Mouse (Mus musculus) brain, adult 2 months (tissue): ENCODE results near the gene Fer1l4.

Experiments used
- DNase-seq: peaks from one replicate; pipeline ENCODE4 v3.0.0; 2011; ENCODE audit warnings: low read depth, low spot score

Fer1l4 gene

GRCm38 (mm10) chr2:156007888-156008532, 44.7 kb downstream of the Fer1l4 start, which contains the start of the genes 6430550D23Rik and Ergic3:
Gene 6430550D23Rik (minus strand): TSS chr2:156007977.
Gene Ergic3 (plus strand): TSS chr2:156008045.
- peak; percentile 99 for DNase-seq

GRCm38 (mm10) chr2:156005393-156005792, 47.4 kb downstream of the Fer1l4 start:
- DNase-seq, result no peak

- peak; percentile 97 for DNase-seq
Observed at GRCm38 (mm10) chr2:155991863-155992321, 60.9 kb downstream of the Fer1l4 start.

GRCm38 (mm10) chr2:155991151-155991550, 61.6 kb downstream of the Fer1l4 start:
- peak; percentile 29 for DNase-seq

GRCm38 (mm10) chr2:155989085-155989484, 63.7 kb downstream of the Fer1l4 start:
- DNase-seq, result peak; percentile 58

GRCm38 (mm10) chr2:155987131-155987530, 65.6 kb downstream of the Fer1l4 start:
- DNase-seq, result no peak

- DNase-seq, result no peak
Observed at GRCm38 (mm10) chr2:155985776-155986175, 67.0 kb downstream of the Fer1l4 start.

GRCm38 (mm10) chr2:155979328-155979991, 73.3 kb downstream of the Fer1l4 start:
- no peak for DNase-seq

- DNase-seq, result peak; percentile 59
Observed at GRCm38 (mm10) chr2:155974087-155974731, 78.5 kb downstream of the Fer1l4 start.

GRCm38 (mm10) chr2:155973348-155973747, 79.4 kb downstream of the Fer1l4 start:
- no peak for DNase-seq
